Comparison of ENCODE assay signal across 9 mouse cellular contexts in genomic region chr4:70535711-70536311, GRCm38 (mm10). TPM values are rescaled to one million over a fixed set of nuclear protein-coding genes. Genes with fewer than 3 reads are reported as not detected.
A peak's percentile ranks its signal among the peaks of the same experiment; 100 is the strongest.
DNase-seq lines count a peak whose midpoint lies in the region; ATAC-seq lines count a peak whose summit lies in the region.
"Had no signal": no experiment of that assay in that cellular context is flagged by ENCODE, and none has a peak within 500 bp of the region (broad histone marks: within the 10 kb centered on the region; RNA-seq: fewer than 3 reads in every experiment).

No protein-coding gene starts in this region.

- H3K4me1 ChIP-seq in hindbrain, embryonic 14.5 days (replicated peaks; ENCODE audit: control insufficient read depth, insufficient read depth, low read length) = peaks cover 36% of the 10 kb centered on the region
- peaks cover 21% of the 10 kb centered on the region for H3K4me1 ChIP-seq in limb, embryonic 15.5 days
- H3K4me1 ChIP-seq in midbrain, embryonic 12.5 days = peaks cover 38% of the 10 kb centered on the region

- DNase-seq in left cerebral cortex, postnatal 4 days = peak; percentile 56
- DNase-seq in left cerebral cortex, adult 18-20 months (ENCODE audit: low spot score in 2 of 2) = no peak
- DNase-seq in cerebellum, adult 9-11 months = peak; percentile 71
- DNase-seq in gastrocnemius, adult 8-10 months (ENCODE audit: low spot score in 2 of 2) = peak; percentile 27 to 49
- DNase-seq in hindbrain, embryonic 14.5 days (ENCODE audit: low spot score) = peak; percentile 58
- peak; percentile 53 for DNase-seq in urinary bladder, adult 2 months (ENCODE audit: low spot score)

- H3K9ac ChIP-seq in hindbrain, embryonic 14.5 days = peak overlapping the region; percentile 90
- H3K9ac ChIP-seq in limb, embryonic 15.5 days = peak overlapping the region; percentile 98; the same call in 1 of the 2 replicates
- H3K9ac ChIP-seq in midbrain, embryonic 12.5 days (replicated peaks) = peak overlapping the region; percentile 96

- H3K9me3 ChIP-seq in hindbrain, embryonic 14.5 days (ENCODE audit: control insufficient read depth, low read length) = no peaks in the 10 kb centered on the region
- H3K9me3 ChIP-seq in limb, embryonic 15.5 days = no peaks in the 10 kb centered on the region
- H3K9me3 ChIP-seq in midbrain, embryonic 12.5 days = no peaks in the 10 kb centered on the region

- H3K4me3 ChIP-seq in hindbrain, embryonic 14.5 days (replicated peaks; ENCODE audit: low read length) = peak overlapping the region; percentile 98
- H3K4me3 ChIP-seq in limb, embryonic 15.5 days = peak overlapping the region; percentile 94
- H3K4me3 ChIP-seq in midbrain, embryonic 12.5 days = peak overlapping the region; percentile 91

- no peaks in the 10 kb centered on the region for H3K36me3 ChIP-seq in hindbrain, embryonic 14.5 days (replicated peaks; ENCODE audit: control insufficient read depth, insufficient read depth)
- H3K36me3 ChIP-seq in limb, embryonic 15.5 days = no peaks in the 10 kb centered on the region
- no peaks in the 10 kb centered on the region for H3K36me3 ChIP-seq in midbrain, embryonic 12.5 days

- intact Hi-C loops in left cerebral cortex, postnatal 4 days (cut with DNase I) = loop anchor here (10.0 kb wide), 1 partner anchor 81 kb away; no protein-coding TSS in a partner anchor

- peak overlapping the region; percentile 98 for H3K27ac ChIP-seq in hindbrain, embryonic 14.5 days
- H3K27ac ChIP-seq in limb, embryonic 15.5 days = peak overlapping the region; percentile 95
- H3K27ac ChIP-seq in midbrain, embryonic 12.5 days (replicated peaks) = peak overlapping the region; percentile 100

- 7% methylated on average over 7 of the region's 7 CpGs for WGBS in hindbrain, embryonic 14.5 days
- 11% methylated on average over 7 of the region's 7 CpGs for WGBS in limb, embryonic 15.5 days
- 13% methylated on average over 7 of the region's 7 CpGs for WGBS in midbrain, embryonic 12.5 days

- H3K4me2 ChIP-seq in hindbrain, embryonic 14.5 days (replicated peaks) = peak overlapping the region; percentile 72
- H3K4me2 ChIP-seq in limb, embryonic 15.5 days = peak overlapping the region; percentile 71
- H3K4me2 ChIP-seq in midbrain, embryonic 12.5 days (replicated peaks) = peak overlapping the region; percentile 72

- no peak for ATAC-seq in hindbrain, embryonic 14.5 days (ENCODE audit: low FRiP score)
- peak; percentile 3; the same call in 1 of the 2 replicates for ATAC-seq in limb, embryonic 15.5 days (ENCODE audit: insufficient number of reproducible peaks, low FRiP score, low TSS enrichment, low read depth)
- ATAC-seq in midbrain, embryonic 12.5 days (ENCODE audit: low FRiP score, low read depth) = peak; percentile 3; the same call in 1 of the 2 replicates

- H3K27me3 ChIP-seq in hindbrain, embryonic 14.5 days (ENCODE audit: control insufficient read depth, insufficient read depth, low read length) = no peaks in the 10 kb centered on the region
- H3K27me3 ChIP-seq in limb, embryonic 15.5 days = no peaks in the 10 kb centered on the region
- H3K27me3 ChIP-seq in midbrain, embryonic 12.5 days = no peaks in the 10 kb centered on the region
- H3K27me3 ChIP-seq: Patski had no signal

RNA-seq across cellular contexts. Expression of gene Megf9, which starts 1.0 kb away (rescaled TPM):
- 10 to 100 TPM; 86.1 to 90.0 TPM for total RNA-seq in left cerebral cortex, postnatal 4 days (2021)
- 100 to 1,000 TPM; 104 to 113 TPM for total RNA-seq in left cerebral cortex, adult 18-20 months (2021)
- 1 to 10 TPM; 2.7 to 3.9 (median 3.3) TPM for total RNA-seq in gastrocnemius, adult 8-10 months (2022)
- polyA plus RNA-seq in hindbrain, embryonic 14.5 days (2014; fragmentation: Nextera tagmentation; extraction: Ambion mirVana) = 41.8 and 44.7 TPM in 2 replicates
- 11.9 and 12.9 TPM in 2 replicates for polyA plus RNA-seq in limb, embryonic 15.5 days (2015; fragmentation: Nextera tagmentation; extraction: Ambion mirVana)
- polyA plus RNA-seq in midbrain, embryonic 12.5 days (2016; fragmentation: Nextera tagmentation; extraction: Ambion mirVana) = 35.2 and 37.8 TPM in 2 replicates
- polyA plus RNA-seq in urinary bladder, adult 2 months (2012; rRNA removed) = 9.9 and 10.6 TPM in 2 replicates

Comparison
In these comparisons a context has a peak if more than half of its experiments do, and no peak if none do; other contexts are left out.
1. DNase-seq: peak in left cerebral cortex, postnatal 4 days (single experiment), cerebellum, adult 9-11 months (single experiment), gastrocnemius, adult 8-10 months (2 of 2), hindbrain, embryonic 14.5 days (single experiment) and urinary bladder, adult 2 months (single experiment); none in left cerebral cortex, adult 18-20 months (0 of 2).
2. Peak in every context shown above with its lines, with median percentiles within 50 percentile points of each other: H3K27ac ChIP-seq, H3K4me2 ChIP-seq, H3K4me3 ChIP-seq and H3K9ac ChIP-seq.